Mouse (Mus musculus): ENCODE data around the gene Gm28048. TPM values are rescaled to one million over a fixed set of nuclear protein-coding genes. Genes with fewer than 3 reads are reported as not detected.
A peak's percentile ranks its signal among the peaks of the same experiment; 100 is the strongest.

Gene Gm28048
- total RNA-seq, 2 experiments from 2014 or later, result 9.3 to 11.1 TPM

- no peak for DNase-seq (ENCODE audit: low spot score in 2 of 2)
- H3K27ac ChIP-seq, result peak overlapping the region; percentile 92
- peak overlapping the region; percentile 85 for H3K4me3 ChIP-seq
- no peak for TF ChIP-seq CTCF (conservative IDR thresholded peaks at IDR 0.05)
Observed at GRCm38 (mm10) chr11:22981543-22981950, 343 bp downstream of the Gm28048 start.

GRCm38 (mm10) chr11:22981041-22981440 lies 849 bp downstream of the Gm28048 start:
- DNase-seq (ENCODE audit: low spot score in 2 of 2), result no peak
- TF ChIP-seq CTCF (conservative IDR thresholded peaks at IDR 0.05), result no peak
- H3K4me3 ChIP-seq, result peak overlapping the region; percentile 85
- H3K27ac ChIP-seq, result peak overlapping the region; percentile 92; the same call in 1 of the 2 replicates

- Histone ChIP-seq H3K4me3 (no peak overlapping the region; the same call in 1 of the 2 replicates), H3K27ac (peak overlapping the region; percentile 44; the same call in 1 of the 2 replicates)
- no peak for DNase-seq (ENCODE audit: low spot score in 2 of 2)
- no peak for TF ChIP-seq CTCF (conservative IDR thresholded peaks at IDR 0.05)
Observed at GRCm38 (mm10) chr11:22979221-22979620, 2.7 kb downstream of the Gm28048 start.

GRCm38 (mm10) chr11:22978711-22979110 lies 3.2 kb downstream of the Gm28048 start:
- Histone ChIP-seq H3K4me3 (no peak overlapping the region; the same call in 1 of the 2 replicates), H3K27ac (peak overlapping the region; percentile 44; the same call in 1 of the 2 replicates)
- no peak for TF ChIP-seq CTCF (conservative IDR thresholded peaks at IDR 0.05)
- no peak for DNase-seq (ENCODE audit: low spot score in 2 of 2)

- DNase-seq (ENCODE audit: low spot score in 2 of 2), result no peak
- TF ChIP-seq CTCF (conservative IDR thresholded peaks at IDR 0.05), result no peak
- no peak overlapping the region for H3K4me3 ChIP-seq
Observed at GRCm38 (mm10) chr11:22978215-22978614, 3.7 kb downstream of the Gm28048 start.

GRCm38 (mm10) chr11:22973599-22973998 lies 8.3 kb downstream of the Gm28048 start:
- peak overlapping the region; percentile 75 for H3K4me3 ChIP-seq
- DNase-seq (ENCODE audit: low spot score in 2 of 2), result no peak
- no peak for TF ChIP-seq CTCF (conservative IDR thresholded peaks at IDR 0.05)
- H3K27ac ChIP-seq, result peak overlapping the region; percentile 95

More at GRCm38 (mm10) chr11:22978215-22978614, 3.7 kb downstream of the Gm28048 start:
- no peak overlapping the region for H3K27ac ChIP-seq

- H3K4me3 ChIP-seq, result peak overlapping the region; percentile 75
- no peak for TF ChIP-seq CTCF (conservative IDR thresholded peaks at IDR 0.05)
- peak; percentile 78 to 84 for DNase-seq (ENCODE audit: low spot score in 2 of 2)
- H3K27ac ChIP-seq, result peak overlapping the region; percentile 95
Observed at GRCm38 (mm10) chr11:22972746-22973526, 9.0 kb downstream of the Gm28048 start.

- Histone ChIP-seq H3K27ac (peak within 1 kb of the TSS; percentile 95), H3K4me3 (peak within 1 kb of the TSS; percentile 75)
- TF ChIP-seq CTCF (conservative IDR thresholded peaks at IDR 0.05), result no peak
- peak; percentile 63 to 77 for DNase-seq (ENCODE audit: low spot score in 2 of 2)
Observed at GRCm38 (mm10) chr11:22971835-22972709, 9.8 kb downstream of the Gm28048 start, which contains the start of gene Zrsr1. Gene Zrsr1, plus strand, starts transcription at chr11:22972005.

GRCm38 (mm10) chr11:22970546-22970945 lies 11.3 kb downstream of the Gm28048 start:
- DNase-seq (ENCODE audit: low spot score in 2 of 2), result no peak
- H3K27ac ChIP-seq, result no peak overlapping the region
- TF ChIP-seq CTCF (conservative IDR thresholded peaks at IDR 0.05), result no peak
- H3K4me3 ChIP-seq, result no peak overlapping the region

- no peak for DNase-seq (ENCODE audit: low spot score in 2 of 2)
- Histone ChIP-seq H3K27ac (no peak overlapping the region), H3K4me3 (no peak overlapping the region)
- TF ChIP-seq CTCF (conservative IDR thresholded peaks at IDR 0.05), result peak; percentile 85
Observed at GRCm38 (mm10) chr11:22969486-22969885, 12.4 kb downstream of the Gm28048 start.

GRCm38 (mm10) chr11:22965503-22965902 lies 16.4 kb downstream of the Gm28048 start:
- TF ChIP-seq CTCF (conservative IDR thresholded peaks at IDR 0.05), result peak; percentile 79
- Histone ChIP-seq H3K27ac (peak overlapping the region; percentile 40; the same call in 1 of the 2 replicates), H3K4me3 (no peak overlapping the region)
- no peak for DNase-seq (ENCODE audit: low spot score in 2 of 2)

GRCm38 (mm10) chr11:22964401-22964800 lies 17.5 kb downstream of the Gm28048 start:
- no peak overlapping the region for H3K4me3 ChIP-seq
- DNase-seq (ENCODE audit: low spot score in 2 of 2), result no peak
- H3K27ac ChIP-seq, result peak overlapping the region; percentile 61
- TF ChIP-seq CTCF (conservative IDR thresholded peaks at IDR 0.05), result no peak

GRCm38 (mm10) chr11:22962101-22962500 lies 19.8 kb downstream of the Gm28048 start:
- no peak for DNase-seq (ENCODE audit: low spot score in 2 of 2)
- no peak for TF ChIP-seq CTCF (conservative IDR thresholded peaks at IDR 0.05)
- Histone ChIP-seq H3K27ac (no peak overlapping the region), H3K4me3 (no peak overlapping the region)
